Mouse (Mus musculus) heart, adult 18-20 months (tissue): ENCODE data around the gene 3110082I17Rik. TPM values are rescaled to one million over a fixed set of nuclear protein-coding genes. Genes with fewer than 3 reads are reported as not detected.
A peak's percentile ranks its signal among the peaks of the same experiment; 100 is the strongest.

Experiments used
- DNase-seq, 2 experiments: peaks; one replicate each; pipeline ENCODE4 v3.0.0; 2021 to 2022; ENCODE audit warnings: mixed read lengths in 1 of 2
- long read RNA-seq, 2 experiments: library from polyadenylated mRNA; stranded (forward); transcript quantifications; one replicate each; pipeline ENCODE4 v2.0.0; 2021
- total RNA-seq, 2 experiments: library from RNA; stranded (reverse); gene quantifications; 2 replicates each; pipeline ENCODE4 v1.2.3; 2021

The 3110082I17Rik gene
- 1 to 10 TPM; 5.6 TPM for total RNA-seq
- long read RNA-seq, experiment 1, partial matches to known transcripts: 0 of 8 reads
- long read RNA-seq, experiment 1, other reads (novel, unspliced or antisense): 7 of 8 reads
- long read RNA-seq, experiment 2, partial matches to known transcripts: 0 of 6 reads
- long read RNA-seq, experiment 2, other reads (novel, unspliced or antisense): 5 of 6 reads

DNA sequence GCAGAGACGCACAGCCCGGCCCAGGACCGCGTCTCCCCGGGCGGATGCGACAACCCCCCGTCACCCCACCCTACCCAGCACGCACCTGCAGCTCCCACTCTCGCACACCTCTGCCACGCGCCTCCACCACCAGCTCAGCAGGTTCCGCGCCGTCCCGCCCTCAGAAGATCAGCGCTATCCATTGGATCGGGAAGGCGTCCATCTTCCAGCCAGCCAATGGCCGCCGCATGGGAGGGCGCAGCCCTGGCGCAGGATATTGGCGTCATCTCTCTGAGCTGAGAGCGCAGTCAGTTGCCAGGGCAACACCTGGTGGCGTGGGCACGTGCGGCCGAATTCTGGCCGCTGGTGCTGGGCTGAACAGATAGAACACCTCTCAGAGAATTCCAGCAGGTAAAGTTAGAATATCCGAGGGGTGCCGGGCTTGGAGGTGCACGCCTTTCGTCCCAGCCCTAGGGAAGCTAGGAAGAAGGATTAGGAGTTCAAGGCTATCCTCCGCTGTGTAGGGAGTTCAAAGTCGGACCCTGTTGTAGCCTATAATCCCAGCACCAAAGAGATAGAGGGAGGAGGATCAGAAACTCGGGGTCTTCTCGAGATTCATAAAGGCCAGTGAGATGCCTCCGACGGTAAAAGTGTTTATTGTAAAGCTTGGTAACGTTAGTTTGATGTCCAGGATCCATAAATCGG is at the start of gene 3110082I17Rik:
Gene 3110082I17Rik (minus strand): TSS at position 144 of the 684 bp plus-strand sequence.
- DNase-seq: peak; percentile 98 to 99

- no peak for DNase-seq
Measured at GRCm38 (mm10) chr5:139506207-139506606, 45.9 kb upstream of the 3110082I17Rik start.

- DNase-seq: peak; percentile 75 to 92
Measured at GRCm38 (mm10) chr5:139505073-139505606, 44.8 kb upstream of the 3110082I17Rik start.

- DNase-seq: no peak
Measured at GRCm38 (mm10) chr5:139502281-139502680, 42.0 kb upstream of the 3110082I17Rik start.

- no peak for DNase-seq
Measured at GRCm38 (mm10) chr5:139498791-139499190, 38.5 kb upstream of the 3110082I17Rik start.

- DNase-seq: no peak
Measured at GRCm38 (mm10) chr5:139496939-139497338, 36.6 kb upstream of the 3110082I17Rik start.

GRCm38 (mm10) chr5:139495019-139495669 is 34.8 kb upstream of the 3110082I17Rik start:
- no peak for DNase-seq

GRCm38 (mm10) chr5:139493690-139494089 is 33.4 kb upstream of the 3110082I17Rik start:
- DNase-seq: no peak

DNA sequence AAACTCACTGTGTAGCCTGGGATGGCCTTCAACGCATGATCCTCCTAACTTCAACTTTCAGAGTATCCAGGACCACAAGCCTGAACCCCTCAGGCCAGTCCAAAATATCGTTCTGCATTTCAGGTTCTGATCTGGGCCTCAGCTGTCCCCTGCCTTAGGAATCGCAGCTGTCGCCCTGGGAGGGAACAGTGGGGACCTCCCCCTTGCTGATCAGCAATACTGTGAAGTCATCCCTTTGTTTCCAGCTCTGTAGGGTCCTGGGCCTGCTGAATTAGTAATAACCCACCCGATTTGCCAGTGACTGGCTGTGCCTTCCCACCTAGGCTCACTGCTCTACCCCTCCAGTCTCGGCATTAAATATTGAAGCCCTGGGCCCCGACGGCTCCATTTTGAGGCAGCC is 31.0 kb upstream of the 3110082I17Rik start:
- DNase-seq: no peak

GRCm38 (mm10) chr5:139490131-139490530 is 29.8 kb upstream of the 3110082I17Rik start:
- no peak for DNase-seq

DNA sequence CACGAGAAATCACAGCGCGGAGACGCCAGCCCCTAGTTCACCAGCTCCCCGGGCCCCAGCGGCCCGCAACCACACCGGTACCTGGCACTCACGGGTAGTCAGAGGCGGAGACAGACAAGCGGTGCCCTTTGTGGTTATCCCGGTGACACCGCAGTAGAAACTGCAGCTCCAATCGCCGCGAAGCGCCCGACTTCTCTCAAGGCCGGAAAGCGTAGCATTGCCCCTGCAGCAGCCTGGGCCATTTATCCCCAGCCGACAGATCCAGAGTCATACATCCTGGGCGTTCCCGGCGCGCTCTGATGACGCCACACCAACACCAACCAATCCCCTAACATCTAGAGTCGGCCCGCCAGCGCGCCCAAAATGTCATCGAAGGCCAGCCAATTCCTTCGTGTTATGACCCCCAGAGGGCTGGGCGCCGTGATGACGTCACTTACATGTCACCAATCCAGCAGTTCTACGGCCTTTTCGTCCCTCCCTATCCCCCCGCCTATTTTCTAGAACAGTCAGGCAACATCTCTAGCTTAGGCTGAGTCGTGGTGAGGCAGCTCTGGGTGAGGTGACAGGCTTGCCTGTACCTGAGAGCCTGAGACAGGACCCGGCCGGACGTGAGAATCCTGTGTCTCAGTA is 24.0 kb upstream of the 3110082I17Rik start, which contains the start of gene Zfand2a:
Gene Zfand2a (minus strand): TSS at position 365 of the 630 bp plus-strand sequence.
- DNase-seq: peak; percentile 99 to 100

DNA sequence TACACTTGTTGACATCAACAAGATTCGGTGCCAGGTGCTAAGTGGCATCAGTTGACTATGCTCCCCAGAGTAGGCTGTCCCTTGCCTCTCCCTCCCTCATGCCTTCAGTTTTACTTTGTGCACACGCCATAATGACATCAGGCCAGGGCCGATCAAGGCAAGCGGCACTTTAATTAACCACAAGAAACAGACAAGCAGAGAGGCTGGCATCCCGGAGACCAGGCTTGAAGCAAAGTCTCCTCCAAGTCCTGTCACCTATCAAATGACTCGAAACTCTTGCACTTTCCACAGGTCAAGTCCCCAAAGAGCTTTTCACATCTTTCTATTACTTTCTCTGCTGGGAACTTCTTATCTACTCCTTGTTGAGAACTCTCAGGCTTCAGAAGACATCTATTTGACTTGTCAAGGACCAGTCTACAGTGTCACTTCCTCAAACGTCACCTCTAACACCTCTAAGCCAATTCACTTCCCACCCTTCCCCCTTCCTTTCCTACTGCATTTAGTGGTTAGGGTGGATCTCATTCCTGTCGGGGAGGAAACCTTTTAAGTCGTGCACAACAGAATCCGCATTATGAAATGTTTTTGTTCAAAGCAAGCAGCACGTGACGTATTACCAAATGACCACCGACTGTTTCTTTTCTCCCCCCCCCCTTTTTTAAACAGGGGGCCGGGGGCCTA is 23.0 kb upstream of the 3110082I17Rik start:
- DNase-seq: no peak

GRCm38 (mm10) chr5:139480406-139480805 is 20.1 kb upstream of the 3110082I17Rik start:
- no peak for DNase-seq

GRCm38 (mm10) chr5:139479088-139479487 is 18.8 kb upstream of the 3110082I17Rik start:
- peak; percentile 13 to 26 for DNase-seq

DNA sequence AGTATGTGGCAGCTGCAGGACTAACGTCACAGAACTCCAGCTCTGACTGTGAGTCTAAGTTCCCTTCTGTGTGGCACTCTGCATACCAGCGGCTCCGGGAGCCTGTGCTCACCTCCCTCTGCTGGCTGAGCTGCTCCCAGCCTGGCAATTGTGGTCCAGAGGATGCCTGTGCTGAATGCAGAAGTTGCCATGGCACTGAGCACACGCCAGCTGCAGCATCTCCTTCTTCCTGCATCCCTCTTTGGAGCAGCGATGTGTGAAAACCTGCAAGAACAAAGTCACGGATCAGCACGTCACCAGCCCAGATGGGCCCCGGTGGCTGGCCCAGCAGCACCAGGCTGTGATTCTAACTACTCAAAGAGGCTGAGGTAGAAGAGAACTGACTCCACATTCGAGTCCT is 14.4 kb upstream of the 3110082I17Rik start:
- DNase-seq: no peak

- peak; percentile 40 to 46 for DNase-seq
Measured at GRCm38 (mm10) chr5:139467998-139468397, 7.7 kb upstream of the 3110082I17Rik start.

- DNase-seq: no peak
Measured at GRCm38 (mm10) chr5:139466801-139467200, 6.5 kb upstream of the 3110082I17Rik start.

GRCm38 (mm10) chr5:139466373-139466772 is 6.0 kb upstream of the 3110082I17Rik start:
- no peak for DNase-seq

DNA sequence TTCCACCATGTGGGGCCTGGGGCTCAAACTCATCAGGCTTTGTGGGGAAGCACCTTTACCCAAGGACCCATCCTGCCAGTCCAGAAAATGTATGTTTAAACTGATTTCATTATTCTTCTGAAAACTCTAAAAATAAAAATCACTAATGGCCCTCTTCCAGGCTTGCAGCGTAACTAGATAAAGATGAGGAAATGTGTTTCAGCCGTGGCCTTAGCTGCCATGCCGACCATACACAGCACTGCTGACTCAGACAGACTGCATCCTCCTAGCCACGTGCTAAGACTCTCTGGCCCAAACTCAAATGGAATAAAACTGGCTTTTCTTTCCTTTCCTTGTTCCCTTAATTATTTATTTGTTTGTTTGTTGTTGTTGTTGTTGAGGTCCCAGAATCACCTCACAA is 4.5 kb upstream of the 3110082I17Rik start:
- DNase-seq: peak in 1 of 2 experiments; percentile 34

DNA sequence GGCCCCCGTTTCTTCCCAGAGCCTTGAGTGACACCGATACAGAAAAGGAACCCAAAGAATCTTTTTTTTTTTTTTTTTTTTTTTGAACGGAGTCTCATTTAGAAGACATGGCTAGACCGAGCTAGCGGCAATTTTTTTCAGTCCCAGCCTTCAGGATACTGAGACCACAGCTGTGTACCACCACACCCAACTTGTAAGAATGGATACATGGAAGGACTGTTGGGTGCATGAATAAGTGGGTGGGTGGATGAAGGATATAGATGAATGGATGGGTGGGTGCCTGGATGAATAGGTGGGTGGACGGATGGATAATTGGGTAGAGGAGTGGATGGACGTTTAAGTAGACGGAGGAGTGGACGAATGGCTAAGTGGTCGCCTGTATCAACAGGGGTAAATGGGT is 389 bp downstream of the 3110082I17Rik start:
- DNase-seq: no peak

DNA sequence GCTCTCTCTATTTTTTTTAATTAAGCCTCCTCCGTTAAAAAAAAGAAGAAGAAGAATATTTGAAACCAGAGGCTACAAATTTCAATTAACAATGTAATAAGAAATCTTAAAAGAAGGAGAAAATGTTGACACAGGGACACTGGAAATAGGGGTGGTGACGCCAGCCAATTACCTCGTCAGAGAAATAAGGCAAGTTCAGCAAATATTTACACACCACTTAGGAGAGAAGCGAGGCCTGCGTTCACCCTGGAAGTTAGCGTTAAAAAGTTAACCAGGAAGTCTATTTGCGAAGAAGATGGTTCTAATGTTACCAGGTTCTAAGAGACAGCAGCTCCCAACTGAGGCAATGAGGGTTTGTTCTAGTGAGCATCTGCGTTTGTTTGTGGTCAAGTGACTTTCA is 3.1 kb downstream of the 3110082I17Rik start:
- DNase-seq: no peak

DNA sequence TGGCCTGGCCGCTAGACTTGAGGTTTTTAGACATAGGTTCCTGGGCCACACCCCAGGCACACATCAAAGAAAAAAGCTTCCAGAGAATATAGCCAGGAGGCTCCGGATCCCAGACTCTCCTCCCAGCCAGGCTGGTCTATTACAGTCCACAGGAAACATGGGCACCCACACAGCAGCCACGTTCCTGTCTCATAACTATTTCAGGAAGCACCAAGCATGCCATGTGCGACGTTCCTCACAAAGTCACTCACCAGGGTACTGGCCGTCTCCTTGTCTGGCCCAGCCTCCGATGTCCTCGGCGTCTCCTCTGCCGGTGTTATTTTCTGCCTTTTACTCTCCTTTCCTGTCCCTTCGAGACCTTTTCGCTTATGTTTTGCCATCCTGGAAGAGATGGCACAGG is 5.2 kb downstream of the 3110082I17Rik start:
- DNase-seq: no peak
